Comparison of ENCODE assay signal across 9 mouse cellular contexts in genomic region chr2:104130969-104131368, GRCm38 (mm10). TPM values are rescaled to one million over a fixed set of nuclear protein-coding genes. Genes with fewer than 3 reads are reported as not detected.
A peak's percentile ranks its signal among the peaks of the same experiment; 100 is the strongest.
DNase-seq lines count a peak whose midpoint lies in the region; ATAC-seq and TF ChIP-seq lines count a peak whose summit lies in the region.
"Had no signal": no experiment of that assay in that cellular context is flagged by ENCODE, and none has a peak within 500 bp of the region (broad histone marks: within the 10 kb centered on the region; RNA-seq: fewer than 3 reads in every experiment).

No protein-coding gene starts in this region.

- no peak overlapping the region for H3K4me2 ChIP-seq in forebrain, embryonic 12.5 days
- H3K4me2 ChIP-seq in heart, embryonic 12.5 days = no peak overlapping the region

- no peak overlapping the region for H3K9ac ChIP-seq in forebrain, embryonic 12.5 days
- H3K9ac ChIP-seq in heart, embryonic 12.5 days = no peak overlapping the region

- no peak overlapping the region for H3K4me3 ChIP-seq in forebrain, embryonic 10.5 days
- H3K4me3 ChIP-seq in forebrain, embryonic 12.5 days (replicated peaks) = no peak overlapping the region
- no peak overlapping the region for H3K4me3 ChIP-seq in lung, adult 2 months (replicated peaks; ENCODE audit: extremely low read depth, low read depth, low read length)
- no peak overlapping the region for H3K4me3 ChIP-seq in heart, embryonic 12.5 days

- TF ChIP-seq POLR2A in lung, adult 2 months (IDR thresholded peaks at IDR 0.05; ENCODE audit: borderline replicate concordance, extremely low read depth, low read depth, low read length) = no peak

- H3K27me3 ChIP-seq in forebrain, embryonic 10.5 days (ENCODE audit: poor library complexity, severe bottlenecking) = peaks cover 12% of the 10 kb centered on the region
- H3K27me3 ChIP-seq in forebrain, embryonic 12.5 days = peaks cover 7% of the 10 kb centered on the region
- H3K27me3 ChIP-seq in heart, embryonic 12.5 days (replicated peaks) = no peaks in the 10 kb centered on the region

- H3K27ac ChIP-seq in forebrain, embryonic 10.5 days = no peak overlapping the region
- no peak overlapping the region for H3K27ac ChIP-seq in forebrain, embryonic 12.5 days
- no peak overlapping the region for H3K27ac ChIP-seq in heart, embryonic 12.5 days (ENCODE audit: poor library complexity, severe bottlenecking)

- peak; percentile 38 for DNase-seq in forebrain, embryonic 10.5 days (ENCODE audit: extremely low spot score, low spot score)
- no peak for DNase-seq in lung, adult 2 months
- no peak for DNase-seq in lung, adult 18-20 months
- peak; percentile 21 for DNase-seq in retina, postnatal 1 day
- DNase-seq in layer of hippocampus, adult 8-10 months (ENCODE audit: low spot score in 2 of 2) = no peak

- peak; percentile 44 for TF ChIP-seq CTCF in lung, adult 2 months (IDR thresholded peaks at IDR 0.05; ENCODE audit: insufficient read depth, low read length)

- WGBS in forebrain, embryonic 10.5 days = 64% methylated on average over 3 of the region's 3 CpGs
- WGBS in forebrain, embryonic 12.5 days = 64% methylated on average over 3 of the region's 3 CpGs
- 65% methylated on average over 3 of the region's 3 CpGs for WGBS in lung, adult 2 months
- 69% methylated on average over 3 of the region's 3 CpGs for WGBS in heart, embryonic 12.5 days

- ATAC-seq in forebrain, embryonic 12.5 days (ENCODE audit: low FRiP score) = no peak
- ATAC-seq in erythroblast, adult 5-6 weeks (replicated peaks; ENCODE audit: low FRiP score, poor library complexity, severe bottlenecking) = peak; percentile 67
- no peak for ATAC-seq in heart, embryonic 12.5 days (ENCODE audit: insufficient number of reproducible peaks, low FRiP score)

- H3K4me1 ChIP-seq in forebrain, embryonic 10.5 days = no peaks in the 10 kb centered on the region
- H3K4me1 ChIP-seq in forebrain, embryonic 12.5 days = no peaks in the 10 kb centered on the region
- H3K4me1 ChIP-seq in lung, adult 2 months (ENCODE audit: control insufficient read depth, insufficient read depth, low read length) = no peaks in the 10 kb centered on the region
- H3K4me1 ChIP-seq in heart, embryonic 12.5 days (replicated peaks) = peaks cover 31% of the 10 kb centered on the region

- H3K9me3 ChIP-seq in forebrain, embryonic 10.5 days = no peaks in the 10 kb centered on the region
- no peaks in the 10 kb centered on the region for H3K9me3 ChIP-seq in forebrain, embryonic 12.5 days
- no peaks in the 10 kb centered on the region for H3K9me3 ChIP-seq in heart, embryonic 12.5 days (replicated peaks)

- no peaks in the 10 kb centered on the region for H3K36me3 ChIP-seq in forebrain, embryonic 10.5 days (replicated peaks)
- no peaks in the 10 kb centered on the region for H3K36me3 ChIP-seq in forebrain, embryonic 12.5 days (replicated peaks)
- H3K36me3 ChIP-seq in heart, embryonic 12.5 days = no peaks in the 10 kb centered on the region

RNA-seq across cellular contexts. Expression of gene A930018P22Rik, which starts 8.4 kb away (rescaled TPM):
- not detected in 2 replicates for polyA plus RNA-seq in forebrain, embryonic 10.5 days (2016; fragmentation: Nextera tagmentation; extraction: Ambion mirVana)
- not detected in 2 replicates for polyA plus RNA-seq in forebrain, embryonic 12.5 days (2016; fragmentation: Nextera tagmentation; extraction: Ambion mirVana)
- 0.26 TPM in 1 of 2 replicates, not detected in the other for polyA plus RNA-seq in lung, adult 2 months (2012; rRNA removed)
- not detected in 2 replicates for total RNA-seq in erythroblast, adult 5-6 weeks (2015; ENCODE audit: low replicate concordance)
- total RNA-seq in erythroblast, adult 5-6 weeks (2017; ENCODE audit: low replicate concordance) = not detected in 2 replicates
- under 1 TPM in 1 of 4 experiments, not detected in 3; 0.54 TPM for total RNA-seq in layer of hippocampus, adult 8-10 months (2022)
- 0.36 and 0.55 TPM in 2 replicates for polyA plus RNA-seq in heart, embryonic 12.5 days (2016; fragmentation: Nextera tagmentation; extraction: Ambion mirVana)
- total RNA-seq: left cerebral cortex, postnatal 10 days had no signal

RNA-seq across cellular contexts. Expression of gene Cd59a, which starts 35.4 kb away (rescaled TPM):
- 19.6 and 19.9 TPM in 2 replicates for polyA plus RNA-seq in forebrain, embryonic 10.5 days (2016; fragmentation: Nextera tagmentation; extraction: Ambion mirVana)
- 14.3 and 16.6 TPM in 2 replicates for polyA plus RNA-seq in forebrain, embryonic 12.5 days (2016; fragmentation: Nextera tagmentation; extraction: Ambion mirVana)
- 10.8 and 17.6 TPM in 2 replicates for polyA plus RNA-seq in lung, adult 2 months (2012; rRNA removed)
- 103 and 127 TPM in 2 replicates for total RNA-seq in erythroblast, adult 5-6 weeks (2015; ENCODE audit: low replicate concordance)
- 72.6 and 76.9 TPM in 2 replicates for total RNA-seq in erythroblast, adult 5-6 weeks (2017; ENCODE audit: low replicate concordance)
- 1 to 10 TPM; 3.9 to 7.6 (median 5.0) TPM for total RNA-seq in layer of hippocampus, adult 8-10 months (2022)
- polyA plus RNA-seq in heart, embryonic 12.5 days (2016; fragmentation: Nextera tagmentation; extraction: Ambion mirVana) = 83.3 and 85.1 TPM in 2 replicates

Comparison
In these comparisons a context has a peak if more than half of its experiments do, and no peak if none do; other contexts are left out.
1. DNase-seq: peak in forebrain, embryonic 10.5 days (single experiment) and retina, postnatal 1 day (single experiment); none in lung, adult 2 months (single experiment), lung, adult 18-20 months (0 of 2) and layer of hippocampus, adult 8-10 months (0 of 2).